ENCODE assay signal across 9 mouse cellular contexts in genomic region chr10:52216797-52217563, GRCm38 (mm10). TPM values are rescaled to one million over a fixed set of nuclear protein-coding genes. Genes with fewer than 3 reads are reported as not detected.
DNase-seq lines count a peak whose midpoint lies in the region; ATAC-seq and TF ChIP-seq lines count a peak whose summit lies in the region.
"Had no signal": no experiment of that assay in that cellular context is flagged by ENCODE, and none has a peak within 500 bp of the region (broad histone marks: within the 10 kb centered on the region; RNA-seq: fewer than 3 reads in every experiment).

No protein-coding gene starts in this region.

- H3K4me1 ChIP-seq in limb, embryonic 10.5 days, result 0 out of 2 replicates have a peak, but pooled peaks cover 3% of the 10 kb centered on the region
- no peaks in the 10 kb centered on the region for H3K4me1 ChIP-seq in midbrain, postnatal 0 days (ENCODE audit: insufficient read depth, low read length)
- H3K4me1 ChIP-seq: stomach, embryonic 15.5 days had no signal

- H3K9ac ChIP-seq in midbrain, postnatal 0 days (replicated peaks; ENCODE audit: low read length, poor library complexity, severe bottlenecking), result no peak overlapping the region
- H3K9ac ChIP-seq: heart, embryonic 13.5 days; stomach, embryonic 15.5 days had no signal

- no peaks in the 10 kb centered on the region for H3K36me3 ChIP-seq in limb, embryonic 10.5 days
- no peaks in the 10 kb centered on the region for H3K36me3 ChIP-seq in midbrain, postnatal 0 days (ENCODE audit: insufficient read depth, low read length)
- no peaks in the 10 kb centered on the region for H3K36me3 ChIP-seq in splenic B cell, adult 2 months (ENCODE audit: control insufficient read depth, insufficient read depth, low read length, poor library complexity, severe bottlenecking)
- H3K36me3 ChIP-seq: heart, embryonic 13.5 days; stomach, embryonic 15.5 days had no signal

- DNase-seq in ZHBTc4 (ENCODE audit: low read depth, low spot score), result peak; percentile 73
- peak; percentile 65 for DNase-seq in cerebellum, adult 9-10 months
- DNase-seq in frontal cortex, postnatal 14 days (ENCODE audit: low spot score in 2 of 2), result peak; percentile 27 to 64
- peak; percentile 83 for DNase-seq in kidney, adult 18-20 months
- DNase-seq in limb, embryonic 10.5 days (ENCODE audit: low spot score), result peak; percentile 62
- peak; percentile 76 for DNase-seq in midbrain, postnatal 0 days (ENCODE audit: low spot score)
- peak; percentile 70 for DNase-seq in splenic B cell, adult 2 months (ENCODE audit: low read depth, low spot score)

- TF ChIP-seq CTCF in midbrain, postnatal 0 days (IDR thresholded peaks at IDR 0.05), result peak; percentile 90

- H3K27ac ChIP-seq in limb, embryonic 10.5 days, result no peak overlapping the region
- H3K27ac ChIP-seq in midbrain, postnatal 0 days (ENCODE audit: low read depth, low read length), result no peak overlapping the region
- H3K27ac ChIP-seq: heart, embryonic 13.5 days had no signal

- no peaks in the 10 kb centered on the region for H3K27me3 ChIP-seq in limb, embryonic 10.5 days (ENCODE audit: low read depth, poor library complexity, severe bottlenecking)
- H3K27me3 ChIP-seq in midbrain, postnatal 0 days (ENCODE audit: insufficient read depth, low read length), result no peaks in the 10 kb centered on the region
- H3K27me3 ChIP-seq in splenic B cell, adult 2 months (ENCODE audit: control insufficient read depth, insufficient read depth, low read length, poor library complexity, severe bottlenecking), result no peaks in the 10 kb centered on the region
- H3K27me3 ChIP-seq: heart, embryonic 13.5 days; stomach, embryonic 15.5 days had no signal

- ATAC-seq in midbrain, postnatal 0 days (ENCODE audit: low FRiP score), result peak; percentile 81

- no peaks in the 10 kb centered on the region for H3K9me3 ChIP-seq in limb, embryonic 10.5 days (replicated peaks)
- no peaks in the 10 kb centered on the region for H3K9me3 ChIP-seq in midbrain, postnatal 0 days (ENCODE audit: low read length)
- H3K9me3 ChIP-seq: heart, embryonic 13.5 days; stomach, embryonic 15.5 days had no signal

- 29% methylated on average over 7 of the region's 7 CpGs for WGBS in limb, embryonic 10.5 days
- 25% methylated on average over 7 of the region's 7 CpGs for WGBS in midbrain, postnatal 0 days

- H3K4me3 ChIP-seq in limb, embryonic 10.5 days, result no peak overlapping the region
- H3K4me3 ChIP-seq in midbrain, postnatal 0 days (ENCODE audit: low read depth, low read length), result no peak overlapping the region
- H3K4me3 ChIP-seq: heart, embryonic 13.5 days; stomach, embryonic 15.5 days had no signal

- no peak overlapping the region for H3K4me2 ChIP-seq in midbrain, postnatal 0 days (ENCODE audit: low read depth, low read length, poor library complexity, severe bottlenecking)
- H3K4me2 ChIP-seq: heart, embryonic 13.5 days; stomach, embryonic 15.5 days had no signal

RNA-seq across cellular contexts. Expression of gene Dcbld1, which starts 16.4 kb away (rescaled TPM):
- 27.8 and 28.3 TPM in 2 replicates for polyA plus RNA-seq in limb, embryonic 10.5 days (2016; fragmentation: Nextera tagmentation; extraction: Ambion mirVana)
- 11.8 and 12.6 TPM in 2 replicates for total RNA-seq in midbrain, postnatal 0 days (2014; rRNA removed)
- 19.3 and 20.5 TPM in 2 replicates for polyA plus RNA-seq in midbrain, postnatal 0 days (2015; fragmentation: Nextera tagmentation; extraction: Ambion mirVana)

RNA-seq across cellular contexts. Expression of gene Ros1, which starts 21.9 kb away (rescaled TPM):
- polyA plus RNA-seq in limb, embryonic 10.5 days (2016; fragmentation: Nextera tagmentation; extraction: Ambion mirVana), result not detected in 2 replicates
- not detected in 2 replicates for total RNA-seq in midbrain, postnatal 0 days (2014; rRNA removed)
- polyA plus RNA-seq in midbrain, postnatal 0 days (2015; fragmentation: Nextera tagmentation; extraction: Ambion mirVana), result not detected in 2 replicates
- polyA plus RNA-seq: heart, embryonic 13.5 days had no signal
